Mouse (Mus musculus) embryonic facial prominence, embryonic 12.5 days (tissue): ENCODE data around the gene Abcc12. TPM values are rescaled to one million over a fixed set of nuclear protein-coding genes. Genes with fewer than 3 reads are reported as not detected.

Experiments used
- ATAC-seq: fragments of 200-750 bp; cut with Nextera tagmentation; 2 replicates; pipeline ENCODE4 v1.8.0; 2017; ENCODE audit not compliant: insufficient number of reproducible peaks, insufficient read depth, low FRiP score, low TSS enrichment
- H3K27ac ChIP-seq: fragments of 300-500 bp; sonication (generic); 2 replicates; pipeline ENCODE4 v1.5.1; 2016; ENCODE audit warnings: mild to moderate bottlenecking
- H3K27me3 ChIP-seq: fragments of 300-500 bp; sonication (generic); 2 replicates; pipeline ENCODE4 v1.6.1; 2016; ENCODE audit warnings: mild to moderate bottlenecking, moderate library complexity
- H3K36me3 ChIP-seq: fragments of 300-500 bp; sonication (generic); 2 replicates; pipeline ENCODE4 v1.6.1; 2016; ENCODE audit warnings: mild to moderate bottlenecking
- H3K4me1 ChIP-seq: fragments of 300-500 bp; sonication (generic); 2 replicates; pipeline ENCODE4 v1.6.1; 2016
- H3K4me2 ChIP-seq: fragments of 300-500 bp; sonication (generic); replicated peaks from 2 replicates; pipeline ENCODE4 v1.6.1; 2016; ENCODE audit warnings: mild to moderate bottlenecking, moderate library complexity
- H3K4me3 ChIP-seq: fragments of 300-500 bp; sonication (generic); 2 replicates; pipeline ENCODE4 v1.5.1; 2016; ENCODE audit warnings: mild to moderate bottlenecking
- H3K9ac ChIP-seq: fragments of 300-500 bp; sonication (generic); 2 replicates; pipeline ENCODE4 v1.6.1; 2016; ENCODE audit warnings: mild to moderate bottlenecking, moderate library complexity
- H3K9me3 ChIP-seq: fragments of 300-500 bp; sonication (generic); 2 replicates; pipeline ENCODE4 v1.6.1; 2016; ENCODE audit warnings: mild to moderate bottlenecking, moderate library complexity
- WGBS: fragments of 180-500 bp; shearing (Covaris S2); methylation state at CpG from one replicate; pipeline ENCODE4 v1.1.7; 2016; 5-methylcytosine and 5-hydroxymethylcytosine counted together
- polyA plus RNA-seq: library from polyadenylated mRNA; unstranded; fragments of >200 nt; fragmentation: Nextera tagmentation; extraction: Ambion mirVana; gene quantifications from 2 replicates; pipeline ENCODE4 v1.2.1, GENCODE M21; 2016

Abcc12 gene
- polyA plus RNA-seq, 1 experiment from 2014 or later, result 0.04 TPM

- ATAC-seq, result no peak
- whole genome bisulfite sequencing, result 92% methylated on average over 2 of the region's 2 CpGs
- H3K9ac ChIP-seq, result no peak overlapping the region
These were observed 40.1 kb downstream of the Abcc12 start for GRCm38 (mm10) chr8:86540376-86540775.

DNA sequence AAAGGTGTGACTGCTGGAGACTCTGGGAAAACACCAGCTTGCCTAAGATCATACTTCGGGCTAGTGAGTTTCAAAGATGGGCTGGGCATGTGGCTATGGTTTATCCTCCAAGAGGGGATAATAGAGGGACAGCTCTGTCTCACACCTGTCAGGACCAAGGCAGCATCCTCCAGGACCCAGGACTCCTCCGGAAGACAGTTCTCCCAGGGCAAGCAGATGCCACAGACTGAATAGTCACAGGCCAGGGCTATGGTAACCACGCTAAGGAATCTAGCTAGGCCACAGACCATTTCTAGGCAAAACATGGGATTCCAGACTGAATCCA, 43.9 kb downstream of the Abcc12 start:
- H3K36me3 ChIP-seq, result no peaks in the 10 kb centered on the region
- ATAC-seq, result no peak
- no peak overlapping the region for H3K27ac ChIP-seq
- no peak overlapping the region for H3K4me3 ChIP-seq
- H3K9me3 ChIP-seq, result no peaks in the 10 kb centered on the region
- 71% methylated on average over 3 of the region's 3 CpGs for WGBS
- H3K4me1 ChIP-seq, result 0 out of 2 replicates have a peak, but pooled peaks cover 4% of the 10 kb centered on the region
- no peaks in the 10 kb centered on the region for H3K27me3 ChIP-seq
- no peak overlapping the region for H3K9ac ChIP-seq
- H3K4me2 ChIP-seq, result no peak overlapping the region

More at GRCm38 (mm10) chr8:86540376-86540775, 40.1 kb downstream of the Abcc12 start:
- Histone ChIP-seq H3K36me3 (no peaks in the 10 kb centered on the region), H3K27me3 (no peaks in the 10 kb centered on the region), H3K4me3 (no peak overlapping the region), H3K27ac (no peak overlapping the region), H3K4me1 (no peaks in the 10 kb centered on the region), H3K4me2 (no peak overlapping the region), H3K9me3 (no peaks in the 10 kb centered on the region)

GRCm38 (mm10) chr8:86535791-86536662, 44.5 kb downstream of the Abcc12 start:
- H3K4me2 ChIP-seq, result 0 out of 2 replicates have a peak overlapping the region, but pooled peaks have one; percentile 27
- H3K4me3 ChIP-seq, result no peak overlapping the region
- H3K27me3 ChIP-seq, result no peaks in the 10 kb centered on the region
- no peak overlapping the region for H3K27ac ChIP-seq
- no peak for ATAC-seq
- H3K9me3 ChIP-seq, result no peaks in the 10 kb centered on the region
- no peak overlapping the region for H3K9ac ChIP-seq
- H3K4me1 ChIP-seq, result 0 out of 2 replicates have a peak, but pooled peaks cover 4% of the 10 kb centered on the region
- H3K36me3 ChIP-seq, result no peaks in the 10 kb centered on the region
- WGBS, result 52% methylated on average over 11 of the region's 11 CpGs

GRCm38 (mm10) chr8:86535068-86535560, 45.4 kb downstream of the Abcc12 start:
- no peak for ATAC-seq
- Histone ChIP-seq H3K27ac (no peak overlapping the region), H3K9me3 (no peaks in the 10 kb centered on the region), H3K4me1 (0 out of 2 replicates have a peak, but pooled peaks cover 4% of the 10 kb centered on the region), H3K36me3 (no peaks in the 10 kb centered on the region), H3K27me3 (no peaks in the 10 kb centered on the region), H3K4me2 (no peak overlapping the region), H3K9ac (no peak overlapping the region), H3K4me3 (no peak overlapping the region)
- WGBS, result 70% methylated on average over 7 of the region's 7 CpGs

DNA sequence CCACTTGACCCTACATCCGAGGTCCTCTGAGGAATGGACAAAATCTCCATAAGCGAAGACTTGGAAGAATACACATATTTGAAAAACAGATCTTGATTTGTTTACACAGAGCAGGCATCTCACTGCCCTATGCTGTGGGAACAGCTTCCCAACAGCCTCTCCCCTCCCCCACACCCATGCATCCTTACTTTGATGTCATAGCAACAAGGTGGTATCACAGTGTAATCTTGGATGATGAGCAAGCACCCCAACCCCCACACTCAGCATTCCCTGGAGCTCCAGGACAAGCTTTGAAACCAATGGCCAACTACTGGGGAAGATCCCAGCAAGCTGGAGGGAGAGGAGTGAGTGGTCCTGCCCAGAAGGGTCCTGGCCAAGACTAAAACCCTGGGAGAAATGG, 50.8 kb downstream of the Abcc12 start:
- Histone ChIP-seq H3K4me3 (no peak overlapping the region), H3K27ac (no peak overlapping the region), H3K4me2 (no peak overlapping the region), H3K4me1 (no peaks in the 10 kb centered on the region), H3K36me3 (no peaks in the 10 kb centered on the region), H3K27me3 (no peaks in the 10 kb centered on the region), H3K9me3 (no peaks in the 10 kb centered on the region), H3K9ac (no peak overlapping the region)
- WGBS, result 67% methylated on average over 2 of the region's 2 CpGs
- ATAC-seq, result no peak

DNA sequence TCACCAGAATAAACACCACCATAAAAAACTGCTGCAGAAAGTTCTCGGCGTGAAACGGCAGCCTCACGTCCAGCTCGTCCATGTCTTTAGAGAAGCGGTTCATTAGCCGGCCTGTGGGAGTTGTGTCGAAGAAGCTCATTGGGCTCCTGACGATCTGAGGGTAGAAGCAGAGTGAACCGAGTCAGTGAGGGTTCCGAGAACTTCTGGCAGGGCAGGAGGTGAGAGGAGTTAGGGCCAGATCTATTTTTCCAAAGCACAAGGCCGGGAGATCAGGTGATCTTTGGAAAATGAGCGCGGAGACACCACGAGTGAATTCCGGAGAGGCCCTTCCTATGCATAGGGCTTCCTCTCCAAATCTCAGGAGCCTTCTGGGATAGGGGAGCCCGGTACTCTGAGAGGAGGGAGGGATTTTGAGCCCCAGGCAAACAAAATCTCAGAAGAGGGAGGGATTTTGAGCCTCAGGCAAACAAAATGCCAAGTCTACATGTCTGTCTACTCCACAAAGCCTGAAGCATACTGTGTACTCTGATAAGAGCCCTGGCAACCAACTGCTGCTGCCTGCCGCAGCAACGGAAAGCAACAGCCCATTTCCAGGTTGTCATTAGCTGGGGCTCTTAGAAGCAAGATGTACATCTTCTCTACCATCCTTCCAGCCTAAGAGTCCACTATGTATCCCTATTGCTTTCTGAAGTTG, 53.0 kb downstream of the Abcc12 start:
- no peak for ATAC-seq
- no peaks in the 10 kb centered on the region for H3K36me3 ChIP-seq
- no peak overlapping the region for H3K27ac ChIP-seq
- H3K9ac ChIP-seq, result no peak overlapping the region
- WGBS, result 84% methylated on average over 19 of the region's 19 CpGs
- no peak overlapping the region for H3K4me3 ChIP-seq
- no peaks in the 10 kb centered on the region for H3K4me1 ChIP-seq
- H3K4me2 ChIP-seq, result no peak overlapping the region
- no peaks in the 10 kb centered on the region for H3K27me3 ChIP-seq
- H3K9me3 ChIP-seq, result no peaks in the 10 kb centered on the region

DNA sequence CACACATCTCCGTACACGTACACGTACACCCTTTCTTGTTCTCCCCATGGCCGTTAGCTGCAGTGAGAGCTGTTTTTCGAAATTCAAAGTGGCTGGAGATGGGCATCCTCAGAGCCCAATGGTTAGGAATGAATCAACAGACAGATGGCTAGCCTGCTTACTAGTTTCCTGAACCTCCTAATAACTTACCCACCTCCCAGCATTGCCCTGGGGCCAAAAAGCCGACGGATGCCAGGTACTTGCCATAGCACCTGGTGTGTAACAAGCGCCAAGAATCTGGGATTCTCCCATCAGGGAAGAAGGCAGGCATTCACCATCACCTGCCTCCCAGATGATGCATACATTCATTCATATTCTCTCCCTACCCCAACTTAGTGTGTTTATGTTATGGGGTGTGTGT, 53.7 kb downstream of the Abcc12 start:
- no peak overlapping the region for H3K9ac ChIP-seq
- no peak overlapping the region for H3K4me2 ChIP-seq
- no peaks in the 10 kb centered on the region for H3K4me1 ChIP-seq
- no peak overlapping the region for H3K27ac ChIP-seq
- no peaks in the 10 kb centered on the region for H3K36me3 ChIP-seq
- H3K4me3 ChIP-seq, result no peak overlapping the region
- no peak for ATAC-seq
- H3K27me3 ChIP-seq, result no peaks in the 10 kb centered on the region
- 89% methylated on average over 8 of the region's 8 CpGs for WGBS
- no peaks in the 10 kb centered on the region for H3K9me3 ChIP-seq

DNA sequence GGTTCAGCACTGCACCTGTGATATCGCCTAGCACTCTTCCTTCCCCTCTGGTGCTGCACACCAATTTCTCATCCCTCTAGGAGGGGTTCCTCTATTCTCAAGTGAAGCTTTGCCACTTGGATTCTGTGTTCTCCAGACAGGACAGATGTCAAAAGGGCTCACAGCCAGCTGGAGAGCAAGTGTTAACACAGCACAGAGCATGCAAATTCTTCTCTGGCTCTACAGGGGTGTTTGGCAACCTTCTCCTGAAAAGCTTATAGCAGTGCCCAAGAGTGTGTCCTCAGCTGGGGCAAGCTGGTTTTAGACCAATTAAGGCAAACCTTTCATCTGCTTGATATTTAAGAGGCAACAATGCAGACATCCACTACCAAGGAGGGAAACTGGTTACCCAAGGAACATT, 66.3 kb downstream of the Abcc12 start:
- Histone ChIP-seq H3K4me3 (no peak overlapping the region), H3K4me1 (no peaks in the 10 kb centered on the region), H3K4me2 (no peak overlapping the region), H3K27me3 (no peaks in the 10 kb centered on the region), H3K9me3 (no peaks in the 10 kb centered on the region), H3K27ac (no peak overlapping the region), H3K36me3 (no peaks in the 10 kb centered on the region), H3K9ac (no peak overlapping the region)
- ATAC-seq, result no peak
- WGBS, result 89% methylated on average over 1 of the region's 1 CpGs

DNA sequence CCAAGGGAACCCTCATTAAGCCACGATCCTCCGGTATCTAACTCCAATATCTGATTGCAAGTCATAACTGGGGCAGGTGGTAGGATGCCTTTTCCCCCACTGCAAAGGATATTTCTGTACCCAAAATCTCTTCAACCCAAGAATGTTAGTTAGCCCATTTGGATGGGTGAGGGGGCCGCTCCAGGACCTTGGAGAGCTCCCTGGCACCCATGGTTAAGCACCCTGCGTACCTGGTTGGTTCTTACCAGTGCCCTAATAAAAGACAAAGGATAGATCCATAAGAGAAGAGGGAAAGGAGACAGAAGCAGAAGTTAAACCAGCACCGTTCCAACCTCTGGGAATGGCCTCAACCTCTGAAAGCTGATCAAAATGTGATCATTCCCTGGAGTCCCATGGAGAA, 67.6 kb downstream of the Abcc12 start:
- ATAC-seq, result no peak
- 63% methylated on average over 5 of the region's 5 CpGs for WGBS
- Histone ChIP-seq H3K9ac (no peak overlapping the region), H3K9me3 (no peaks in the 10 kb centered on the region), H3K27me3 (no peaks in the 10 kb centered on the region), H3K4me1 (no peaks in the 10 kb centered on the region), H3K36me3 (no peaks in the 10 kb centered on the region), H3K4me2 (no peak overlapping the region), H3K27ac (no peak overlapping the region), H3K4me3 (no peak overlapping the region)

DNA sequence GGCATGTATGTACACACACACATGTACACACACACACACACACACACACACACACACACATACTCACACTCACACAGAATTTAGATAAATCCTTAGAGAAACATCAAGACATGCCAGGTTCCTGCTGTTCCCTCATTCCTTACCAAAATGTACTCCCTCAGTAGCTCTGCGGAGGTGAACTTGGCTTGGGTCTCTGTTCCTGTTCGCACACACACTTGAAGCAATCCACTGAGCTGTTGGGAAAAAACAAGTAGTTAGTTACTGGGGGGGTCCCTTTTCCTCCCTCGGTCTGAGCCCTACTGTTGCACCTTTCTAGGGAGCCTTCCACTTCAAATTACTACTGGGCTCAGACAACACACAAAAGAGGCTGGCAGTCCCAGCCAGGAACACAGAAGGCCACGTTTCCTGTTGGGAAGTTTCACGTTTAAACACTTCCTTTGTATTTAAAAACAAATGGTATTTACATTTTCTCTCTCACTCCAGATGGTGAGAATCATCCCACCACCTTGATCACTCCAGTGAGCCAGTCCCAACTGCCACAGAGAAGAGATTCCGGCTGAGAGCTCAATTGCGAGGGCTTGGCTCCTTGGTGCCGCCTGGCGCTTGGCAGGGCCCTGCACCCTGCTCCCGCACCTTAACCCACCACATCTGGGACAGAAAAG, 68.2 kb downstream of the Abcc12 start:
- 66% methylated on average over 10 of the region's 10 CpGs for WGBS

GRCm38 (mm10) chr8:86501341-86501740, 79.1 kb downstream of the Abcc12 start:
- peaks cover 7% of the 10 kb centered on the region; the same call in 1 of the 2 replicates for H3K9me3 ChIP-seq
- 85% methylated on average over 7 of the region's 7 CpGs for WGBS

More for the DNA sequence above, 68.2 kb downstream of the Abcc12 start:
- H3K27ac ChIP-seq, result no peak overlapping the region
- H3K4me1 ChIP-seq, result no peaks in the 10 kb centered on the region
- H3K27me3 ChIP-seq, result no peaks in the 10 kb centered on the region
- H3K4me3 ChIP-seq, result no peak overlapping the region
- no peak overlapping the region for H3K9ac ChIP-seq
- H3K4me2 ChIP-seq, result no peak overlapping the region
- H3K36me3 ChIP-seq, result no peaks in the 10 kb centered on the region
- H3K9me3 ChIP-seq, result no peaks in the 10 kb centered on the region
- ATAC-seq, result no peak

More at GRCm38 (mm10) chr8:86501341-86501740, 79.1 kb downstream of the Abcc12 start:
- H3K36me3 ChIP-seq, result no peaks in the 10 kb centered on the region
- H3K27me3 ChIP-seq, result no peaks in the 10 kb centered on the region
- H3K4me2 ChIP-seq, result no peak overlapping the region
- no peak overlapping the region for H3K4me3 ChIP-seq
- no peak for ATAC-seq
- no peak overlapping the region for H3K27ac ChIP-seq
- H3K4me1 ChIP-seq, result no peaks in the 10 kb centered on the region
- H3K9ac ChIP-seq, result no peak overlapping the region
